Mouse (Mus musculus) liver, embryonic 14.5 days (tissue): ENCODE measurements around the gene Kcnma1.

Experiments used
- CTCF ChIP-seq: IDR thresholded peaks from 2 replicates; pipeline ENCODE4 v1.5.1; 2016; ENCODE audit warnings: antibody characterized with exemption, low read depth, control low read depth
- EP300 ChIP-seq: IDR thresholded peaks from 2 replicates; pipeline ENCODE4 v1.6.1; 2016; ENCODE audit warnings: antibody characterized with exemption, low read depth

DNA sequence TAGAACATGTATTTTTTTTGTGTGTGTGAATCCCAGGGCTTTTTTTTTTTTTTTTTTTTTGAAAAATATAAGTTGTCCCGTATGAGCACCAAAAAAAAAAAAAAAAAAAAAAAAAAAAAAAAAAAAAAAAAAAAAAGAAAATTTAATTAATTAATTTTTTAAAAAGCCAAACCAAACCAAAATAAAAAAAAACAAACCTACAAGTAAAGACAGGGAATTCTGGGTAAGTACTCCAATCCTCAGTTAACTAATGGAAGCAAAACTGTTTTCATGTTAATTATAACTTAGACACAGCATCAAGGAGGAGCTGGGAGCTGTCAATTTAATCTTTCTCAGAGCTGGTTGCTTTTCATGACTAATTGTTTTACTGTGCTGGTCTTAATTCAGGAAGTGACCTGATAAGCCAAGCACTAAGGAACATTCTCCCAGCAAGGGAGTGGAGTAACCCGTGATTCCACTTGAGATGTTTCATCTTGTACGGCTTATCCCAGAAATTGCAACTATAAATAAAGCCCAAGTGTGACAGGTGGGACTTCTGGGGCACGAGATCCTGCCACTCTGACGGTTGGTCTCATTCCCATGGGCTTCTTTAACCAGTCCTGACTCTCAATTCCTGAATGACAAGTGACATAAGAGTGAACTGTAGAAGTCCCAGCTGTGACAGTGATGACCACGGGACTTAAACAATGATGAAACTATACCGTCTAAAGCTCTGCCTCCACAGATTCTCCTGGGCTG is 424.4 kb downstream of the Kcnma1 start:
- TF ChIP-seq EP300 (no peak), CTCF (no peak)
